Mouse (Mus musculus) mouse embryonic stem cell (cell line): Measurements from ENCODE around the gene Npff.

Experiments used
- in situ Hi-C, 2 experiments: fragments of 300-500 bp; cut with MboI; formaldehyde crosslinking; loops; 1 replicate in 1 of 2; 3 replicates in 1 of 2; pipeline ENCODE4 v1.14.3; 2019 to 2020; ENCODE audit warnings: low sequenced_read_pairs in 2 of 2, low pct_unique_long_range_greater_than_20kb in 1 of 2, mixed read lengths in 1 of 2; ENCODE audit not compliant: unreplicated experiment in 1 of 2

Npff gene

GRCm38 (mm10) chr15:102474520-102474919 lies 50.2 kb downstream of the Npff start:
- in situ Hi-C loops, result no loop called here
